Mouse (Mus musculus) hindbrain, embryonic 12.5 days (tissue): ENCODE measurements around the gene Fam160a1. TPM values are rescaled to one million over a fixed set of nuclear protein-coding genes. Genes with fewer than 3 reads are reported as not detected.

Source experiments
- ATAC-seq: fragments of 200-750 bp; cut with Nextera tagmentation; 2 replicates; pipeline ENCODE4 v1.8.0; 2017; ENCODE audit warnings: moderate TSS enrichment; ENCODE audit not compliant: low FRiP score
- H3K27ac ChIP-seq: fragments of 300-500 bp; sonication (generic); 2 replicates; pipeline ENCODE4 v1.5.1; 2016; ENCODE audit warnings: mild to moderate bottlenecking
- H3K27me3 ChIP-seq: fragments of 300-500 bp; sonication (generic); 2 replicates; pipeline ENCODE4 v1.6.1; 2016; ENCODE audit warnings: mild to moderate bottlenecking
- H3K36me3 ChIP-seq: fragments of 300-500 bp; sonication (generic); 2 replicates; pipeline ENCODE4 v1.6.1; 2016; ENCODE audit warnings: mild to moderate bottlenecking
- H3K4me1 ChIP-seq: fragments of 300-500 bp; sonication (generic); 2 replicates; pipeline ENCODE4 v1.6.1; 2016
- H3K4me2 ChIP-seq: fragments of 300-500 bp; sonication (generic); replicated peaks from 2 replicates; pipeline ENCODE4 v1.6.1; 2016; ENCODE audit warnings: mild to moderate bottlenecking
- H3K4me3 ChIP-seq: fragments of 300-500 bp; sonication (generic); 2 replicates; pipeline ENCODE4 v1.5.1; 2016; ENCODE audit warnings: mild to moderate bottlenecking
- H3K9ac ChIP-seq: fragments of 300-500 bp; sonication (generic); 2 replicates; pipeline ENCODE4 v1.6.1; 2016; ENCODE audit warnings: mild to moderate bottlenecking, moderate library complexity
- H3K9me3 ChIP-seq: fragments of 300-500 bp; sonication (generic); replicated peaks from 2 replicates; pipeline ENCODE4 v1.6.1; 2016; ENCODE audit warnings: mild to moderate bottlenecking
- WGBS: fragments of 180-500 bp; shearing (Covaris S2); methylation state at CpG from one replicate; pipeline ENCODE4 v1.1.7; 2016; 5-methylcytosine and 5-hydroxymethylcytosine counted together
- polyA plus RNA-seq: library from polyadenylated mRNA; unstranded; fragments of >200 nt; fragmentation: Nextera tagmentation; extraction: Ambion mirVana; gene quantifications from 2 replicates; pipeline ENCODE4 v1.2.1, GENCODE M21; 2016

The Fam160a1 gene
- polyA plus RNA-seq, 1 experiment from 2014 or later = 1.6 TPM

GRCm38 (mm10) chr3:85663826-85664225 lies 153.3 kb downstream of the Fam160a1 start:
- Histone ChIP-seq H3K4me2 (no peak overlapping the region), H3K9me3 (no peaks in the 10 kb centered on the region), H3K27ac (no peak overlapping the region), H3K27me3 (no peaks in the 10 kb centered on the region), H3K4me3 (no peak overlapping the region), H3K4me1 (peaks cover 3% of the 10 kb centered on the region; the same call in 1 of the 2 replicates), H3K36me3 (no peaks in the 10 kb centered on the region), H3K9ac (no peak overlapping the region)
- WGBS = 79% methylated on average over 5 of the region's 5 CpGs
- no peak for ATAC-seq

DNA sequence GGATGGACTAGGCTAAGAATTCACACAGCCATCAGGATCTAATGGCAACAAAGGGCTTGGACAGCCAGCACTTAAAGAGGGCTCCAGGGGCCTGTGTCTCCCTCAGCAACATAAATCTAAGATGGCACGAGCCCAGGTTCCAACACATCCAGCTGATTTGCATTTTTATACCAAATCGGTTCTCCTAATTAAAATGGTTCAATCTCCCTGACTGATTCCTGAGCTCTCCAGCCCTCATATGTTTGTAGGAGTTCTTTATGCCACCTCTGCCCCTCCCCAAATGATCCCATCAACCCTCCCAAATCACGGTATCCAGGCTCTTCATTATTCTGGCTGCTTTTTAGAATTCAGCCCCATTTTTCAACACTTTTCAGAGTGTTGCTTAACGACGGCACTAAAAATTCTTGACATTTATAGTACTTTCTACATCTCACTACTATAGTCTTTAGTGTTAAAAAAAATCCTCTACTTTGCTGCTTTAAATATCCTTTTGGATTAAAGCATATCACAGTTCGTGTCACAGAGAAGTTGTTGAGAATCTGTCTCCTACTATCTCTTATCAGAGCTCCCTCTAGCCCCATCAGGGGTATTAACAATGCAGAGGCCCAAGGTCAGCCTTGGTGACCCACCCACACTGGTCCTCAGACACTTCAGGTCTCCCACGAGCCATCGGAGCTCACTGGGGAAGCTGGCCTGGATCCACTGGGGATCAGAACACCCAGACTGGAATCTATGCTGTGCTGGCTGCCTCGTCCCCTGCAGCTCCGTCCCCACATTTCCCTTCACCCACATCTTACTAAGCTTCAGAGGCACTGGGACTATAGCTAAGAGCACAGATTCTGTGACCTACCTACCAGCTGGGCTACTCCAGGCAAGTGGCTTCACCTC lies 154.9 kb downstream of the Fam160a1 start:
- WGBS = 75% methylated on average over 10 of the region's 10 CpGs
- no peaks in the 10 kb centered on the region for H3K27me3 ChIP-seq
- ATAC-seq = no peak
- H3K4me2 ChIP-seq = no peak overlapping the region
- no peaks in the 10 kb centered on the region for H3K9me3 ChIP-seq
- H3K36me3 ChIP-seq = no peaks in the 10 kb centered on the region
- H3K9ac ChIP-seq = no peak overlapping the region
- H3K4me1 ChIP-seq = peaks cover 3% of the 10 kb centered on the region; the same call in 1 of the 2 replicates
- no peak overlapping the region for H3K27ac ChIP-seq
- no peak overlapping the region for H3K4me3 ChIP-seq

DNA sequence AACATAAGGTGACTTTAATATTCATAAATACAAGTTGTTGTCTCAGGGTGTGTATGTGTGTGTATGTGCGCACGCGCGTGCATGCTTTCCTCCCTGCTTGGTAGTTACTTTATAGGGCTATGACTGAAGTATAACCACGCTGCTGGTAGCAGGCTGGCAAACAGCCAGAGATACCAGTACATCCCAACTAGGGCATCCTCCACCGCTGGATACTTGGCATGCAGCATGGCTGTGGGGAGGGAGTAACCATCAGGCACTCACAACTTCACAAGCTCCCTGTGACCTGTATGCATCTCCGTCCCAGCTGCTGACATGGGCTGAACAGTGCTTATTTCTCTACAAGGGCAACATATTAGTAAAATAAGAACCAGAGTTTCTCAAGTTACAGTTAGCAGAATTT lies 157.4 kb downstream of the Fam160a1 start:
- no peaks in the 10 kb centered on the region for H3K9me3 ChIP-seq
- 0 out of 2 replicates have a peak, but pooled peaks cover 3% of the 10 kb centered on the region for H3K36me3 ChIP-seq
- H3K4me1 ChIP-seq = peaks cover 3% of the 10 kb centered on the region; the same call in 1 of the 2 replicates
- H3K27me3 ChIP-seq = no peaks in the 10 kb centered on the region
- WGBS = 93% methylated on average over 7 of the region's 7 CpGs
- ATAC-seq = no peak
- H3K27ac ChIP-seq = no peak overlapping the region
- no peak overlapping the region for H3K4me2 ChIP-seq
- no peak overlapping the region for H3K4me3 ChIP-seq
- no peak overlapping the region for H3K9ac ChIP-seq

GRCm38 (mm10) chr3:85655538-85655937 lies 161.6 kb downstream of the Fam160a1 start:
- Histone ChIP-seq H3K27ac (no peak overlapping the region), H3K27me3 (no peaks in the 10 kb centered on the region), H3K4me1 (peaks cover 3% of the 10 kb centered on the region; the same call in 1 of the 2 replicates), H3K9me3 (no peaks in the 10 kb centered on the region), H3K4me3 (no peak overlapping the region), H3K36me3 (0 out of 2 replicates have a peak, but pooled peaks cover 3% of the 10 kb centered on the region), H3K9ac (no peak overlapping the region), H3K4me2 (no peak overlapping the region)
- no peak for ATAC-seq
- WGBS = 95% methylated on average over 3 of the region's 3 CpGs

GRCm38 (mm10) chr3:85652727-85653665 lies 164.1 kb downstream of the Fam160a1 start:
- Histone ChIP-seq H3K4me2 (no peak overlapping the region), H3K4me3 (no peak overlapping the region), H3K4me1 (no peaks in the 10 kb centered on the region), H3K27me3 (no peaks in the 10 kb centered on the region), H3K36me3 (0 out of 2 replicates have a peak, but pooled peaks cover 3% of the 10 kb centered on the region), H3K9me3 (no peaks in the 10 kb centered on the region), H3K9ac (no peak overlapping the region), H3K27ac (no peak overlapping the region)
- WGBS = 80% methylated on average over 4 of the region's 4 CpGs
- ATAC-seq = no peak

DNA sequence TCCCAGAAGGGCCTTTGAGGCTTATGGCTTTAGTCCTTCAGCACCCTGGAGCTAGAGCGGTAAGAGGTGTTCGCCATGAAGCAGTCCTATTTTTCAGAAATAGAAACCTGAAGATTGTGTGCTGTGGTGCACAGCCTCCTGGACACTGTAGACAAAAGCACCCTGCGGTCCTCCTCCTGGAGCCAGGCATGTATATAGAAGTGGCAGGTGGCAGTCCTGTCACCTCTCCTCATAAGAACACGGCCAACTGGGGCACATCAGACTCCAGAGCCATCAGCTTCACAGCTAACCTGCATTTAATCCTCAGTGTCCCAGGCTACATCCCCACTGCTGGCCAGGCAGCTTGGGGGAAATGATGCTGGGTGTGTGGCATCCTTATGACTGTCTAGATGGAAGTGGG lies 167.9 kb downstream of the Fam160a1 start:
- ATAC-seq = no peak
- Histone ChIP-seq H3K27ac (no peak overlapping the region), H3K27me3 (no peaks in the 10 kb centered on the region), H3K9ac (no peak overlapping the region), H3K4me2 (no peak overlapping the region), H3K4me1 (no peaks in the 10 kb centered on the region), H3K9me3 (no peaks in the 10 kb centered on the region), H3K36me3 (no peaks in the 10 kb centered on the region), H3K4me3 (no peak overlapping the region)
- WGBS = 91% methylated on average over 4 of the region's 4 CpGs

GRCm38 (mm10) chr3:85645517-85646004 lies 171.5 kb downstream of the Fam160a1 start:
- Histone ChIP-seq H3K27ac (no peak overlapping the region), H3K4me2 (no peak overlapping the region), H3K36me3 (no peaks in the 10 kb centered on the region), H3K4me3 (no peak overlapping the region), H3K9ac (no peak overlapping the region), H3K9me3 (no peaks in the 10 kb centered on the region), H3K27me3 (no peaks in the 10 kb centered on the region), H3K4me1 (no peaks in the 10 kb centered on the region)
- no peak for ATAC-seq
- 88% methylated on average over 7 of the region's 7 CpGs for WGBS

DNA sequence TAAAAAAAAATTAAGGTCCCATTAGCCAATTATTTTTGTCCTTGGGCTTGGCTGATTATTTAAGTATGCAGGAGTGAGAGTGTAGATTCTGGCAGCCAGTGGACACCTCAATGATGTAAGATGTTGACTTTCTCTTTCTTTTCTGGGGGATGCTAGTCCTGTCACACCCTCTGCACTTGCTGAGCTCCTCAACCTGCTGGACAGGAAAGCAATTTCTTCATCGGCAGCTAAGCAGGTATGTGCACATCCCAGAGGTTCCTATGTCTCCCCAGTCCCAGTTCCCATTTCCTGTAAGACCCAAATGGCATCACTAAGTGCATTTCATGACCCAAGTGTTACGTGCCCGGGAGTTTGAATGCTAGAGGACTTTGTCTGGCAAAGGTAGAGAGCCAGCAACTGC lies 172.3 kb downstream of the Fam160a1 start:
- no peaks in the 10 kb centered on the region for H3K9me3 ChIP-seq
- WGBS = 94% methylated on average over 3 of the region's 3 CpGs
- ATAC-seq = no peak
- no peak overlapping the region for H3K4me3 ChIP-seq
- H3K36me3 ChIP-seq = no peaks in the 10 kb centered on the region
- no peak overlapping the region for H3K27ac ChIP-seq
- no peaks in the 10 kb centered on the region for H3K27me3 ChIP-seq
- H3K4me1 ChIP-seq = no peaks in the 10 kb centered on the region
- no peak overlapping the region for H3K9ac ChIP-seq
- H3K4me2 ChIP-seq = no peak overlapping the region

DNA sequence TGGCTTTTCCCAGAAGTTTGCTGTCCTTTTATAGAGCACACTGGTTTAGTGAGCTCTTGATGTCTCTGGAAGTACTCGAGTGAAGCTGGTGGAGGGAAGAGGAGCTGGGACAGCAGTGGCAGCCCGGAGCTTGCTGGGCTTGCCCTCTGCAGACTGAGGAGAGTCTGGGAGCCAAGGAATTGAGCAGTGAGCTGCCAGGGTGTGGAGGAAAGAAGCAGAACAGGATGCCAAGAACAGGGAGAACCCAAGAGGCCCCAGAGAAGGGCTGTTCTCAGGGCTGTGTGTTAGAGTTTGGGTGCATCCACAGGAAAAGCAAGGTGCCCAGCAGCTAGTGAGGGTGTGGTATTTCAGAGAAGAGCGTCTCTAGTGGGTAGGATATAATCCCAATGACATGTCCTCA lies 175.3 kb downstream of the Fam160a1 start:
- no peaks in the 10 kb centered on the region for H3K27me3 ChIP-seq
- H3K9ac ChIP-seq = no peak overlapping the region
- H3K4me2 ChIP-seq = no peak overlapping the region
- no peaks in the 10 kb centered on the region for H3K4me1 ChIP-seq
- 85% methylated on average over 3 of the region's 3 CpGs for WGBS
- no peaks in the 10 kb centered on the region for H3K9me3 ChIP-seq
- H3K36me3 ChIP-seq = 0 out of 2 replicates have a peak, but pooled peaks cover 8% of the 10 kb centered on the region
- H3K4me3 ChIP-seq = no peak overlapping the region
- no peak overlapping the region for H3K27ac ChIP-seq
- ATAC-seq = no peak

- Histone ChIP-seq H3K9me3 (no peaks in the 10 kb centered on the region), H3K9ac (no peak overlapping the region), H3K27me3 (no peaks in the 10 kb centered on the region), H3K4me3 (no peak overlapping the region), H3K4me2 (no peak overlapping the region), H3K27ac (no peak overlapping the region), H3K4me1 (no peaks in the 10 kb centered on the region; the same call in 1 of the 2 replicates), H3K36me3 (0 out of 2 replicates have a peak, but pooled peaks cover 8% of the 10 kb centered on the region)
- no peak for ATAC-seq
- 97% methylated on average over 5 of the region's 5 CpGs for WGBS
Observed at GRCm38 (mm10) chr3:85636716-85637447, 180.2 kb downstream of the Fam160a1 start.

DNA sequence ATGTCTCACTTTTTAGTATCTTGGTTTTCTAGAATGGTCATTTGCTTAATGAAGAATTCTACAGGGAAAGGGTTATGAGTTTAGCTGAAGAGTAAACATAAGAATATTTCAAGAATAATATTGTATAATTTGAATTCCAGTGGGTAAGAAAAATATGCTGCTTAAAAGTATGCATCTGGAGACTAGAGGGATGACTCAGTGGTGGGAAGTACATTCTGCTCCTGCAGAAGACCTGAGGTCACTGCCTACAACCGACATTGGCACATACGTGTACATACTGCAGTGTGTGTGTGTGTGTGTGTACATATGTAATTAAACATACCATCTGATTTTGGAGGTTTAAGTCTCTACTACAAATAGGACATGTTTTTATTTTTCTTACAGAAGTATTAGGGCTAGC lies 181.5 kb downstream of the Fam160a1 start:
- Histone ChIP-seq H3K4me3 (no peak overlapping the region), H3K27me3 (no peaks in the 10 kb centered on the region), H3K4me1 (no peaks in the 10 kb centered on the region; the same call in 1 of the 2 replicates), H3K9ac (no peak overlapping the region), H3K9me3 (no peaks in the 10 kb centered on the region), H3K36me3 (0 out of 2 replicates have a peak, but pooled peaks cover 8% of the 10 kb centered on the region), H3K27ac (no peak overlapping the region), H3K4me2 (no peak overlapping the region)
- 94% methylated on average over 2 of the region's 2 CpGs for WGBS
- no peak for ATAC-seq
